Mouse (Mus musculus): ENCODE measurements around the gene Dtl.

DNA sequence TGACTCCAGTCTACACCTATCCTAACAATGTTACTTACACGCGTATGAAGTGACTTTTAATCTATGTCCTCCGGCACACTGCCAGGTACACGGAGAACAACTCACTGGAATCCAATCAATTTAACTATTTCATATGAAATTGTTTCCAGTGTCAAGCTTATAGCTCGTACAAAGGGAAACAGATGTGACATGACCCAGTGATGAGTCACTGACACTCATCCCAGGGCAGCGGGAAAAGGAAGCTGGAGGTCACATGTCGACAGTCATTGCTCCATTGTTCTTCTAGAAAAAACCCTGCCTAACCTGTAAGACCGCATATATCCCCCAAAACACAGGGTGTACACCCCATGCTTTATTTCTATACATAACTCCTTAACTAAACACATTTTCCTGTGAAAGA, 18.2 kb downstream of the Dtl start:
- TF ChIP-seq CTCF (IDR thresholded peaks at IDR 0.05; ENCODE audit: low read depth, low read length) (no peak), POLR2A (IDR thresholded peaks at IDR 0.05; ENCODE audit: extremely low read depth, insufficient read depth, low read length) (no peak)

All from liver, adult 2 months (tissue).